Mouse (Mus musculus) hindbrain, embryonic 11.5 days (tissue): ENCODE data around the gene Lig1. TPM values are rescaled to one million over a fixed set of nuclear protein-coding genes. Genes with fewer than 3 reads are reported as not detected.
"Not testable (repeated sequence)": the region's sequence is repeated elsewhere in the genome, so short reads cannot be mapped to it uniquely, and the experiment has no call there.

Experiments
- ATAC-seq: fragments of 200-750 bp; cut with Nextera tagmentation; 2 replicates; pipeline ENCODE4 v1.8.0; 2017; ENCODE audit warnings: mild to moderate bottlenecking, moderate TSS enrichment, moderate library complexity; ENCODE audit not compliant: low FRiP score
- DNase-seq: peaks from one replicate; pipeline ENCODE4 v3.0.0-alpha.2; 2015; ENCODE audit warnings: low spot score
- H3K27ac ChIP-seq: fragments of 300-500 bp; sonication (generic); 2 replicates; pipeline ENCODE4 v1.5.1; 2014; ENCODE audit warnings: mild to moderate bottlenecking, low read depth, low read length
- H3K27me3 ChIP-seq: fragments of 300-500 bp; sonication (generic); 2 replicates; pipeline ENCODE4 v1.6.1; 2014; ENCODE audit warnings: mild to moderate bottlenecking, low read length, moderate library complexity, mixed read lengths; ENCODE audit not compliant: control insufficient read depth, insufficient read depth
- H3K36me3 ChIP-seq: fragments of 300-500 bp; sonication (generic); 2 replicates; pipeline ENCODE4 v1.6.1; 2014; ENCODE audit warnings: mild to moderate bottlenecking, low read length, moderate library complexity, mixed read lengths; ENCODE audit not compliant: control insufficient read depth, insufficient read depth
- H3K4me1 ChIP-seq: fragments of 300-500 bp; sonication (generic); replicated peaks from 2 replicates; pipeline ENCODE4 v1.6.1; 2014; ENCODE audit warnings: low read length, mixed read lengths; ENCODE audit not compliant: control insufficient read depth, insufficient read depth
- H3K4me2 ChIP-seq: fragments of 300-500 bp; sonication (generic); replicated peaks from 2 replicates; pipeline ENCODE4 v1.6.1; 2014; ENCODE audit warnings: mild to moderate bottlenecking, low read depth, low read length
- H3K4me3 ChIP-seq: fragments of 300-500 bp; sonication (generic); 2 replicates; pipeline ENCODE4 v1.5.1; 2014; ENCODE audit warnings: low read depth, low read length
- H3K9ac ChIP-seq: fragments of 300-500 bp; sonication (generic); 2 replicates; pipeline ENCODE4 v1.6.1; 2014; ENCODE audit warnings: low read depth, low read length
- H3K9me3 ChIP-seq: fragments of 300-500 bp; sonication (generic); 2 replicates; pipeline ENCODE4 v1.6.1; 2016; ENCODE audit warnings: low read length; ENCODE audit not compliant: control insufficient read depth
- WGBS: fragments of 180-500 bp; shearing (Covaris S2); extraction: QIAGEN DNeasy Blood & Tissue Kit; methylation state at CpG from one replicate; pipeline ENCODE4 v1.1.7; 2014; 5-methylcytosine and 5-hydroxymethylcytosine counted together
- polyA plus RNA-seq: library from polyadenylated mRNA; unstranded; fragments of >200 nt; fragmentation: Nextera tagmentation; extraction: Ambion mirVana; gene quantifications from 2 replicates; pipeline ENCODE4 v1.2.1, GENCODE M21; 2014

The Lig1 gene
- polyA plus RNA-seq, 1 experiment from 2014 or later: 113 TPM

DNA sequence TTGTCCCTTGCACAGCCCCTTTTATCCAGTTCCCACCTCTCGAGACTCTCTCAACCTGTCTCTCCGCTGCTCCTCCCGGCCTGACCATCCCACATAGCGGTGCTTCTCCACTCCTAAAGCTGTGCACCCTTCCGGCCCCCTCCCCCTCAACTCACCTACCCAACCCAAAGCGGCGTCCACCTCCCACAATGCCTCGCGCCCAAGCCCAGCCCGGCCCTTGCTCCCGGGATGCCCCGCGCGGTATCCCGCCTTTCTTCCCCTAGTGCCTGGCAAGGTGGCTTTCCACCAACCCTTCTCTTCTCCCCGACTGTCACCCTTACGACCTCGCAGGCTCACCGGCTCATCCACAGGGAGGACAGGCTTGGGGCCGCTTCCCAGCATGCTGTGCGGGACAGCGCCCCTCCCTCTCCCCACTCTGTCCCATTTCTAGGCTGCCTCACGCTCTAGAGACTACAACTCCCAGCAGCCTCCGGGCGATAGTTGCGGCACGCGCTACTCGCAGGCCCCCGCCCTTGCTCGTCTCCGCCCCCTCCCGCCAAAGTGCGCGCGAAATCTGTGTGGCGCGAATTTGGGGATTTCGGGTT, 1.3 kb downstream of the Lig1 start, which contains the start of gene Zswim9:
Gene Zswim9 (minus strand): TSS at position 414 of the 584 bp plus-strand sequence.
- H3K36me3 ChIP-seq: peaks cover 3% of the 10 kb centered on the region; the same call in 1 of the 2 replicates
- peak; percentile 98 for ATAC-seq
- H3K4me1 ChIP-seq: no peaks in the 10 kb centered on the region
- DNase-seq: peak; percentile 95
- peak within 1 kb of the TSS; percentile 66 for H3K9ac ChIP-seq
- peak within 1 kb of the TSS; percentile 51 for H3K4me3 ChIP-seq
- H3K9me3 ChIP-seq: no peaks in the 10 kb centered on the region
- peak within 1 kb of the TSS; percentile 49 for H3K4me2 ChIP-seq
- under 1% methylated on average over 37 of the region's 39 CpGs for WGBS
- H3K27me3 ChIP-seq: no peaks in the 10 kb centered on the region
- peak within 1 kb of the TSS; percentile 72 for H3K27ac ChIP-seq

DNA sequence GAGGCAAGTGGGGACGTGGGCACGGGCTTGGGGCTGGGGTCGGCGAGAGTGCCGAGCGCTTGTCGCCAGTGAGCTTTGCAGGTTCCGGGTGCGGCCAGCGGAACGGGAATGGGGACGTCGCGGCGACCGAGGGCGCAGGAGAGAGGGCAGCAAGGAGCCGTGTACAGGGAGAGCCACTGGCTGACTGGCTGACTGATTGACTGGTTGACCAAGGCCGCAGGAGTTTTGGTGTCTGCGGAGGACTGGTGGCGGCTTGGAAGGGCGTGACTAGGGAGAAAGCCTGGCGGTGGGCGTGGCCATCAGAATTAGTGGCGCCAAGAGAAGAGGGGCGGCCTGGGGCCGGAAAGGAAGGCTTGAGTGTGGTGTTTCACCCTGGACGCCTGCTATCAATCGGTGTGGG, 1.9 kb downstream of the Lig1 start:
- ATAC-seq: peak; percentile 69
- H3K4me1 ChIP-seq, H3K27me3 ChIP-seq, H3K9ac ChIP-seq, H3K9me3 ChIP-seq, H3K36me3 ChIP-seq, H3K27ac ChIP-seq: not testable (repeated sequence)
- 1% methylated on average over 9 of the region's 29 CpGs for WGBS
- Histone ChIP-seq H3K4me3 (peak overlapping the region; percentile 51), H3K4me2 (peak overlapping the region; percentile 21; the same call in 1 of the 2 replicates)
- DNase-seq: peak; percentile 12

DNA sequence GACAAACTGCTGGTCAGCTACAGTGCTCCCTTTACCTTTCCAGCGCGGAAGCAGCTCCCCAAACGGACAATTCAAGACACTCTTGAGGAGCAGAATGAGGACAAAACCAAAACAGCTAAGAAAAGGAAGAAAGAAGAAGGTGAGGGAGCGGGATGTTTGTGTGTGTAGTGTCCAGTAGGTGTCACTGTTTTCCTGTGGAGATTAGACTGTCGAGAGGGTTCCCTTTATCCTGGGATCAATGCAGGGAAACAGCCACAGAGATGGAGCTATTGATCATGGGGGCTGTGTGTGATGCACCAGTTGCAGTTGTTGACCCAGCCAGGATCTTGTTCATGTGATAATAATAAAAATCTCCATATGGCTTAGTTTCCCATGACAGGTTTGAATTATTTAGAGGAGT, 11.5 kb downstream of the Lig1 start:
- WGBS: 55% methylated on average over 5 of the region's 5 CpGs
- peaks cover 2% of the 10 kb centered on the region; the same call in 1 of the 2 replicates for H3K36me3 ChIP-seq
- H3K4me2 ChIP-seq: no peak overlapping the region
- no peak overlapping the region for H3K9ac ChIP-seq
- DNase-seq (peak; percentile 52), ATAC-seq (peak; percentile 63)
- H3K4me1 ChIP-seq: no peaks in the 10 kb centered on the region
- no peak overlapping the region for H3K4me3 ChIP-seq
- H3K9me3 ChIP-seq: no peaks in the 10 kb centered on the region
- no peaks in the 10 kb centered on the region for H3K27me3 ChIP-seq
- H3K27ac ChIP-seq: no peak overlapping the region

DNA sequence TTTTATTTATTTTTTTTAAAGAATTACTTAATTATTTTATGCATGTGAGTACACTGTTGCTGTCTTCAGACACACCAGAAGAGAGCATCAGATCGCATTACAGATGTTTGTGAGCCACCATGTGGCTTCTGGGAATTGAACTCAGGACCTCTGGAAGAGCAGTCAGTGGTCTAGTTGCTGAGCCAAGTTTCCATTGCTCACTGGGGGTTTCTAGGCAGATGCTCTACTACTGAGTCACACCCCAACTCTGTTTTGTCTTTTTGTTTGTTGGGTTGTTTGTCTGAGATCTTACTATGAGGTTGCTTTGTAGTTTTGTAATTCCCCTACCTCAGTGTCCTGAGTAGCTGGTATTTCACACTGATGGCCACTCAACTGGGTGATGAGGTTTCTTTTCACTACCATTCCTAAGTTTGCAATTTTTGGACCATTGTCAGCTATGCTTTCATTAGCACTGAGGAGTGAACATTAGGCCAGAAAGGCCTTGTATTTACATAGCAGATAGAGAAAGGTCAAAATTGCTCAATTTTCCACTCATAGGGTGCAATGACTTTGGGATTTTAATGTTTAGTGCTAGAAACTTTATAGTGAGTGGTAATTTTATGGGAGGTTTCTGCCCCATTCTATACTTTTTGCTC, 13.1 kb downstream of the Lig1 start:
- ATAC-seq (no peak), DNase-seq (no peak)
- Histone ChIP-seq H3K4me1 (no peaks in the 10 kb centered on the region), H3K9me3 (no peaks in the 10 kb centered on the region), H3K27me3 (no peaks in the 10 kb centered on the region), H3K4me2 (no peak overlapping the region), H3K9ac (no peak overlapping the region), H3K4me3 (no peak overlapping the region), H3K27ac (no peak overlapping the region), H3K36me3 (peaks cover 2% of the 10 kb centered on the region; the same call in 1 of the 2 replicates)
- WGBS: 83% methylated on average over 1 of the region's 1 CpGs

DNA sequence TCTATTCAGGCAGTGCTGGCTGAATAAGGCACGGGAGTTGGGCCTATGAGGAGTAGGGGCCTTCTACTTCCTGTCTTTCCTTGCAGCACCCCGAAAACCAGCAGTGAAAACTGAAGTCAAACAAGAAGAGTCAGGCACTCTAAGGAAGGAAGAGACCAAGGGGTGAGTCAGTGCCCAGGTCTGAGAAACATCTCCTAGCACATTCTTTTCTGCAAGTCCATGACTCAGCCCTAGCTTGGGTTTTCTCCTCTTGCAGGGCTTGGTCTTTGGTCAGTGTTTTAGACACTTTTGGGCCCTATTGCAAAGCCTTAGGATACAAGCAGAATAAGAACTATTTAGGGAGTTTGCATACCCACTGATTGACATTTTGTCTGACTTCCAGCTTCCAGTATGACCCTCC, 14.3 kb downstream of the Lig1 start:
- H3K36me3 ChIP-seq: peaks cover 2% of the 10 kb centered on the region; the same call in 1 of the 2 replicates
- H3K27ac ChIP-seq: no peak overlapping the region
- no peak overlapping the region for H3K4me3 ChIP-seq
- no peak overlapping the region for H3K4me2 ChIP-seq
- no peaks in the 10 kb centered on the region for H3K4me1 ChIP-seq
- no peak for ATAC-seq
- H3K9ac ChIP-seq: no peak overlapping the region
- no peaks in the 10 kb centered on the region for H3K9me3 ChIP-seq
- H3K27me3 ChIP-seq: no peaks in the 10 kb centered on the region
- no peak for DNase-seq
- 90% methylated on average over 2 of the region's 2 CpGs for WGBS

DNA sequence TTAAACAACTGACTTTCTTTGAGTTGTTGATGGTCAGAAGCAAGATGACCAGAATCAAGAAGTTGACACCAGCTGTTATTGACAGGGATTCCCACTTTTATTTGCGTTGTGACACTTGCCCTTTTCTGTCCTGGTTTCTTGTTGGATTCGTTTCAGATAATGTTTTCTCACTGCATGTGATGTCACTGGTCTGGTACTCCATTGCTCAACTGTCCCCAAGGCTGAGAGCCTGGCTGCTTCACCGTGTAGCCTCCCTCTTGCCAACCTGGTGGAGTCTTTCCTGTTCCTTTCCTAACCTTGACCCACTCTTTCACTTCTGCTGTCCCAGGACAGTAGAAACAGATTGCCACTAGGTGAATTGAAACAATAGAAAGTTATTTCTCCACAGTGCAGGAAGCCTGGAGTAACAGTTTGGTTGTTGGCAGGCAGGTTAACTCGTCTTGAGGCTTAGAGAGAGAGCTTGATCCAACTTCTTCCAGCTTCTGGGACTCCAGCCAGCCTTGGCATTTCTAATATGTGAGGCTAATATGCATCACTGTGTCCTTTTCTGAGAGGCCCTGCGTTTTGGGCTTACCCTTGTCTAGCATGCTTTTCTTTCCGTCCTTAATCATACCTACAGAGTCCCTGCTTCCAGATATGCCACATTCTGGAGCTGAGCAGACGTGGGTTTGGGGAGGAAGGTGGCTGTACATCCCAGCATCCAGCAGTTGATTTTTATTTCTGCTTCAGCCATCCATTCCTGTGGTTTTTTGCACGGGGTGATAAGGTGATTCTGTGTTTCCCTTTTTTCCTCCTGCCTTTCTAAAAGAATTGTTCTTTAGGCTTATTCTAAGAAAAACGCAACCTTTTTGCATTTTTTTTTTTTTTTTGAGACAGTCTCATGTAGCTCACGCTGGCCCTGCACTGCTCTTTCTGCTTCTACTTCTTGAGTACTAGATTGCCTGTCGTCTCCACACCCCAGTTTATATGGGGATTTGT, 17.1 kb downstream of the Lig1 start:
- H3K36me3 ChIP-seq: peaks cover 7% of the 10 kb centered on the region; the same call in 1 of the 2 replicates
- ATAC-seq: no peak
- H3K9me3 ChIP-seq: no peaks in the 10 kb centered on the region
- no peak overlapping the region for H3K4me3 ChIP-seq
- WGBS: 91% methylated on average over 11 of the region's 11 CpGs
- no peaks in the 10 kb centered on the region for H3K27me3 ChIP-seq
- H3K4me2 ChIP-seq: no peak overlapping the region
- no peak for DNase-seq
- no peak overlapping the region for H3K9ac ChIP-seq
- no peak overlapping the region for H3K27ac ChIP-seq
- H3K4me1 ChIP-seq: no peaks in the 10 kb centered on the region

DNA sequence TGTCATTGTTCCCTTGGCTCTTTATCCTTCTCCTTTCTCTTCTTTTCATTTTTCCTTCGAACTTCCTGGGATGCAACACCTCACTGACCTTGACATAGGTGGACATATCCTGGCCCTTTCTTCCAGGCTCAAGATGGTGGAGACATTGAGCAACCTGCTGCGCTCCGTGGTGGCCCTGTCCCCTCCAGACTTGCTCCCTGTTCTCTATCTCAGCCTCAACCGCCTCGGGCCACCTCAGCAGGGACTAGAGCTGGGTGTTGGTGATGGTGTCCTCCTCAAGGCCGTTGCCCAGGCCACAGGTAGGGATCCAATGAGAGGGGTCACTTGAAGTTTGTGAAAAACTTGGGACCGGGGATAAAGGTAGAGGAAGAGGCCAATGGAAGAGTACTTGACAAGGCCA, 18.2 kb downstream of the Lig1 start:
- H3K36me3 ChIP-seq: peaks cover 7% of the 10 kb centered on the region; the same call in 1 of the 2 replicates
- ATAC-seq: no peak

DNA sequence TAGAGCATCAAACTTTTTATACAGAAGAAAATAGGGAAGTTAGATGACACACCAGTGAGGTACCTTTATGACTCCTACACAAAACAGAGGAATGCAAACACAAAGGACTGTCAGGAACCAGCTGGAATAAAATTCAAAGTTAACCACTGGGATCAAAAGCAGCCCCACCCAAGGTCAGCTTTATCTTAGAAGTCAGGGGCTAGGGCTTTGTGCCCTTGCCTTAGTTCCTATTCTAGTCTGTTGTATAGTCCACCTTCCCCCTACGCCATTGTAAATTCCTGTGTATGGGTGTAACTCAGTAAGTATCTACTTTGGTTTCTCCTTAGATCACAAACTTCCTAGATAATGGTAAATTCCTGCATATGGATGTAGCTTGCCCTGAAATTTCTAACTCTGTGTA, 20.6 kb downstream of the Lig1 start:
- no peak overlapping the region for H3K4me2 ChIP-seq
- no peaks in the 10 kb centered on the region for H3K4me1 ChIP-seq
- no peak overlapping the region for H3K9ac ChIP-seq
- no peaks in the 10 kb centered on the region for H3K9me3 ChIP-seq
- no peak for ATAC-seq
- no peak overlapping the region for H3K27ac ChIP-seq
- H3K27me3 ChIP-seq: no peaks in the 10 kb centered on the region
- WGBS: 91% methylated on average over 1 of the region's 1 CpGs
- no peak overlapping the region for H3K4me3 ChIP-seq
- H3K36me3 ChIP-seq: peaks cover 10% of the 10 kb centered on the region; the same call in 1 of the 2 replicates
- no peak for DNase-seq

More for the DNA sequence above, 18.2 kb downstream of the Lig1 start:
- H3K27me3 ChIP-seq: no peaks in the 10 kb centered on the region
- H3K9me3 ChIP-seq: no peaks in the 10 kb centered on the region
- H3K4me2 ChIP-seq: no peak overlapping the region
- no peaks in the 10 kb centered on the region for H3K4me1 ChIP-seq
- H3K9ac ChIP-seq: no peak overlapping the region
- H3K4me3 ChIP-seq: no peak overlapping the region
- no peak overlapping the region for H3K27ac ChIP-seq
- DNase-seq: no peak
- 89% methylated on average over 7 of the region's 7 CpGs for whole genome bisulfite sequencing
